Mouse (Mus musculus) E14TG2a.4 (cell line): ENCODE results near the gene Commd3.

Experiments
- CTCF ChIP-seq: conservative IDR thresholded peaks from 2 replicates; pipeline ENCODE4 v1.5.1; 2014; ENCODE audit warnings: low read length
- NANOG ChIP-seq: IDR thresholded peaks from 2 replicates; pipeline ENCODE4 v1.6.1; 2014; ENCODE audit warnings: borderline replicate concordance, low read length, mixed read lengths
- POU5F1 ChIP-seq: IDR thresholded peaks from 2 replicates; pipeline ENCODE4 v1.6.1; 2014; ENCODE audit warnings: low read length, borderline replicate concordance

- no peak for TF ChIP-seq CTCF
- TF ChIP-seq NANOG: no peak
- TF ChIP-seq POU5F1: no peak
Observed at GRCm38 (mm10) chr2:18687671-18688170, 15.5 kb downstream of the Commd3 start.
